Mouse (Mus musculus): Measurements from ENCODE around the gene Mbtps1. TPM values are rescaled to one million over a fixed set of nuclear protein-coding genes. Genes with fewer than 3 reads are reported as not detected.

Gene Mbtps1
- polyA plus RNA-seq, 2 experiments = 122 to 155 TPM

DNA sequence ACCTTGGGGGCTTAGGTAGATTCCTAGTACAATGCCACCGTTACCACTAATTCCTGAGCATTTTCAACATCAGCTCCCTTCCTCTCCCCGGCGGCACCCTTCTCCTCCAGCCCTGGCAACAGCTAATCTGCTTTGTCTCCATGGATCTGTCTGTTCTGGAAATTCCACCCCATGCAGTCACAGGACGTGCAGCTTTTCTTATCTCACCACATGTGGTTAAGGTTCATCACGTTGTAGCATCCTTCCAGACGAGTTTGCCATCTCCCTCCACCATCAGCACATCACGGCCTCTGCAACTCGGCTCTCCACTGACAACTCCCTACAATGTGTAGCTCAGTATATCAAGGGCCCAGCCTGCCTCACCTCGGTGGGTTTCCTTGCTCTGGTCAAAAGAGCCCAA, 53.0 kb downstream of the Mbtps1 start:
- peaks cover 42% of the 10 kb centered on the region for H3K36me3 ChIP-seq (ENCODE audit: control insufficient read depth, insufficient read depth, low read length)
- DNase-seq (ENCODE audit: low spot score) (no peak), ATAC-seq (ENCODE audit: low FRiP score, low read depth) (no peak)
- H3K4me3 ChIP-seq (replicated peaks; ENCODE audit: low read length) = no peak overlapping the region
- WGBS = 57% methylated on average over 9 of the region's 9 CpGs
- no peak overlapping the region for H3K27ac ChIP-seq (replicated peaks; ENCODE audit: low read depth, low read length)
- no peak overlapping the region for H3K9ac ChIP-seq (ENCODE audit: low read depth, low read length, severe bottlenecking)
- H3K4me2 ChIP-seq (replicated peaks; ENCODE audit: low read depth, low read length, severe bottlenecking) = no peak overlapping the region
- H3K27me3 ChIP-seq (ENCODE audit: control insufficient read depth, insufficient read depth, low read length) = no peaks in the 10 kb centered on the region
- no peaks in the 10 kb centered on the region for H3K9me3 ChIP-seq (ENCODE audit: control insufficient read depth, low read length)
- H3K4me1 ChIP-seq (ENCODE audit: control insufficient read depth, insufficient read depth, low read length) = 0 out of 2 replicates have a peak, but pooled peaks cover 2% of the 10 kb centered on the region
- TF ChIP-seq POLR2A (IDR thresholded peaks at IDR 0.05; ENCODE audit: borderline replicate concordance, extremely low read depth, insufficient read depth, insufficient read length) = no peak

- no peak for ATAC-seq (ENCODE audit: low FRiP score, low read depth)
Observed at GRCm38 (mm10) chr8:119503191-119503767, 55.3 kb downstream of the Mbtps1 start.

DNA sequence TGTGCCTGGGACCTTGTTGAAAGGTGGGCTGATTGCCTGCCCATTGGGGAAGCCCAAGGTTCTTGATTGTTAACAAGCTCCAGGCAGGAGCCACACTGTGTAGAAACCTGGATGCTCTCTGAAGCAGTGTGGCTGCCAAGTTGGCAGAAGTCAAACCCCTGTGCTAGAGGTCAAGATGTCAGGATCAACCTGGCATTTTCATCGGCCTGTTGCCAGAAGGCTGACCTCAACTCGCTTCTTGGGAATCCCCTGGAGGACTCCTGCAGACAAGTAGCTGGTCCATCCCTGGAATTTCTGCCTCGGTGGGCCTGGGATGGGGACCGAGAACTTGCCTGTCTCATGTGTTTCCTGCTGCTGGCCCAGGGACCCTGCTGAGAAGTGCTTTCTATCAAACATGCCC, 56.4 kb downstream of the Mbtps1 start:
- Histone ChIP-seq H3K27me3 (ENCODE audit: control insufficient read depth, insufficient read depth, low read length) (no peaks in the 10 kb centered on the region), H3K36me3 (ENCODE audit: control insufficient read depth, insufficient read depth, low read length) (peaks cover 9% of the 10 kb centered on the region; the same call in 1 of the 2 replicates), H3K4me2 (replicated peaks; ENCODE audit: low read depth, low read length, severe bottlenecking) (no peak overlapping the region), H3K9me3 (ENCODE audit: control insufficient read depth, low read length) (no peaks in the 10 kb centered on the region), H3K4me1 (ENCODE audit: control insufficient read depth, insufficient read depth, low read length) (0 out of 2 replicates have a peak, but pooled peaks cover 2% of the 10 kb centered on the region), H3K27ac (replicated peaks; ENCODE audit: low read depth, low read length) (no peak overlapping the region), H3K4me3 (replicated peaks; ENCODE audit: low read length) (no peak overlapping the region), H3K9ac (ENCODE audit: low read depth, low read length, severe bottlenecking) (no peak overlapping the region)
- no peak for DNase-seq (ENCODE audit: low spot score)
- no peak for ATAC-seq (ENCODE audit: low FRiP score, low read depth)
- WGBS = 44% methylated on average over 4 of the region's 4 CpGs
- no peak for TF ChIP-seq POLR2A (IDR thresholded peaks at IDR 0.05; ENCODE audit: borderline replicate concordance, extremely low read depth, insufficient read depth, insufficient read length)

More at GRCm38 (mm10) chr8:119503191-119503767, 55.3 kb downstream of the Mbtps1 start:
- Histone ChIP-seq H3K4me2 (replicated peaks; ENCODE audit: low read depth, low read length, severe bottlenecking) (no peak overlapping the region), H3K9ac (ENCODE audit: low read depth, low read length, severe bottlenecking) (no peak overlapping the region), H3K36me3 (ENCODE audit: control insufficient read depth, insufficient read depth, low read length) (peaks cover 20% of the 10 kb centered on the region), H3K27ac (replicated peaks; ENCODE audit: low read depth, low read length) (no peak overlapping the region), H3K27me3 (ENCODE audit: control insufficient read depth, insufficient read depth, low read length) (no peaks in the 10 kb centered on the region), H3K4me1 (ENCODE audit: control insufficient read depth, insufficient read depth, low read length) (0 out of 2 replicates have a peak, but pooled peaks cover 2% of the 10 kb centered on the region), H3K4me3 (replicated peaks; ENCODE audit: low read length) (no peak overlapping the region), H3K9me3 (ENCODE audit: control insufficient read depth, low read length) (no peaks in the 10 kb centered on the region)
- TF ChIP-seq POLR2A (IDR thresholded peaks at IDR 0.05; ENCODE audit: borderline replicate concordance, extremely low read depth, insufficient read depth, insufficient read length) = no peak
- WGBS = 18% methylated on average over 9 of the region's 10 CpGs
- no peak for DNase-seq (ENCODE audit: low spot score)

DNA sequence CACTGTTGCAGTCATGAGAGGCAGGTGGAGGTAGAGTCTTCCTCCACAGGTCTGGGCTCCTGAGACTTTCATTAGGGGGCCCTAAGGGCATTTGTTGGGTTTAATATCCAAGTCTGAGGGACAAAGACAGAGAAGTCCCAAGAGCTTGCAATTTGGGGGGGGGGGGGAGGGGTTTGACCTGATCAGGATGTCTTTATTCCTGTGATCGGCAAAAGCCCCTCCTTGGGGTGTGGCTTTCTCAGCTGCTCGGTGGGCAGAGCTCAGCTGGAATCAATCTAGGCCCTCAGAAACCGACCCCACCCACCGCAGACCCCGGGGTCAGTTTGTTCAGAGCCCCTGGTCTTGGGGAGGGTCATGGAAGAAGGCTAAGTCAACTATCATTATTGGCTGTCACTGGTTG, 56.9 kb downstream of the Mbtps1 start, which contains the start of gene Slc38a8:
Slc38a8 (minus strand) TSS at position 101 of the 400 bp plus-strand sequence.
- H3K9me3 ChIP-seq (ENCODE audit: control insufficient read depth, low read length) = no peaks in the 10 kb centered on the region
- ATAC-seq (ENCODE audit: low FRiP score, low read depth) (no peak), DNase-seq (ENCODE audit: low spot score) (no peak)
- no peak within 1 kb of the TSS for H3K27ac ChIP-seq (replicated peaks; ENCODE audit: low read depth, low read length)
- H3K4me2 ChIP-seq (replicated peaks; ENCODE audit: low read depth, low read length, severe bottlenecking) = no peak within 1 kb of the TSS
- 0 out of 2 replicates have a peak, but pooled peaks cover 2% of the 10 kb centered on the region for H3K4me1 ChIP-seq (ENCODE audit: control insufficient read depth, insufficient read depth, low read length)
- 0 out of 2 replicates have a peak within 1 kb of the TSS, but pooled peaks have one; percentile 21 for H3K9ac ChIP-seq (ENCODE audit: low read depth, low read length, severe bottlenecking)
- TF ChIP-seq POLR2A (IDR thresholded peaks at IDR 0.05; ENCODE audit: borderline replicate concordance, extremely low read depth, insufficient read depth, insufficient read length) = no peak
- no peaks in the 10 kb centered on the region for H3K27me3 ChIP-seq (ENCODE audit: control insufficient read depth, insufficient read depth, low read length)
- H3K4me3 ChIP-seq (replicated peaks; ENCODE audit: low read length) = no peak within 1 kb of the TSS
- 19% methylated on average over 5 of the region's 5 CpGs for WGBS
- peaks cover 7% of the 10 kb centered on the region; the same call in 1 of the 2 replicates for H3K36me3 ChIP-seq (ENCODE audit: control insufficient read depth, insufficient read depth, low read length)

DNA sequence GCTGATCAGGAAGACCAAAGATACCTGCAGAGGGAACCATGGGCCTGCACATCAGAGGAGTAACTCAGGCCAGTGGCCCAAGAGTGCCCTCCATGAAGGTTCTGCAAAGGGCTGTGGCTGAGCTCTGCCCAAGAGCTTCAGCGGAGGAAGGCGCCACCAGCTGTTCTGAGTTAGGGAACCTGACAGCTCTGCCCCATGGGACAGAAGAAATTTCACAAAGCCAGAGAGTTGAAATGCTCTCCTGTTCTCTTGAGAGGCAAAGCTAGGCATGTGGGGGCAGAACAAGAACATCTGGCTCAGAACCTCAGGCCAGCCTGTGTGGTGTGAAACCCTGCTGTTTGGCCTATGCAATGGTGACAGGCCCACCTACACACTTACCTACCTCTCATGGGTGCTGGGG, 58.7 kb downstream of the Mbtps1 start:
- Histone ChIP-seq H3K4me3 (replicated peaks; ENCODE audit: low read length) (no peak overlapping the region), H3K4me1 (ENCODE audit: control insufficient read depth, insufficient read depth, low read length) (0 out of 2 replicates have a peak, but pooled peaks cover 2% of the 10 kb centered on the region), H3K9me3 (ENCODE audit: control insufficient read depth, low read length) (no peaks in the 10 kb centered on the region), H3K27me3 (ENCODE audit: control insufficient read depth, insufficient read depth, low read length) (no peaks in the 10 kb centered on the region), H3K36me3 (ENCODE audit: control insufficient read depth, insufficient read depth, low read length) (no peaks in the 10 kb centered on the region), H3K27ac (replicated peaks; ENCODE audit: low read depth, low read length) (no peak overlapping the region), H3K9ac (ENCODE audit: low read depth, low read length, severe bottlenecking) (no peak overlapping the region), H3K4me2 (replicated peaks; ENCODE audit: low read depth, low read length, severe bottlenecking) (no peak overlapping the region)
- DNase-seq (ENCODE audit: low spot score) (no peak), ATAC-seq (ENCODE audit: low FRiP score, low read depth) (no peak)
- WGBS = 76% methylated on average over 2 of the region's 2 CpGs
- TF ChIP-seq POLR2A (IDR thresholded peaks at IDR 0.05; ENCODE audit: borderline replicate concordance, extremely low read depth, insufficient read depth, insufficient read length) = no peak
